Mouse (Mus musculus): ENCODE measurements around the gene Syde2. TPM values are rescaled to one million over a fixed set of nuclear protein-coding genes. Genes with fewer than 3 reads are reported as not detected.

Syde2 gene
- total and polyA plus RNA-seq, 3 experiments, result 7.5 to 15.8 (median 13.8) TPM

DNA sequence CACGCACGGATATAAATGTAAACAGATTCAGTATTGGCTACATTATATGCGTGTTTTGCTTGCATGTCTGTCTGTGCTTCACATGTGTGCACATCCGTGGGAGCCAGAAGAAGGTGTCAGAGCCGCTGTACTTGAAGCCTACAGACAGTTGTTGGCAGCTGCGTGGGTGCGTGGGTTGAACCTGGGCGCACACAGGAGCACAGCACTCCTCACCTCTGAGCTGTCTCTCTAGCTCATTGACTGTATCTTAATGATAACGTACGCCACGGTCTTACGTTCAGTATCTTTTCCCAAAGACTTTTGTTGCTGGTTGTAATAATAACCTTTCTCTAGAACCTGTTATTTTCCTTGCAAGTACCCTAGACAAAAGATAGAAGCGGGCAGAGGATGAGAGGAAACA is 29.3 kb downstream of the Syde2 start:
- 77% methylated on average over 13 of the region's 13 CpGs for WGBS
- no peak for TF ChIP-seq CTCF (IDR thresholded peaks at IDR 0.05)
- no peak overlapping the region for H3K9ac ChIP-seq (ENCODE audit: low read depth, low read length)
- H3K27ac ChIP-seq, result no peak overlapping the region
- intact Hi-C loops (cut with DNase I), result no loop called here
- no peak overlapping the region for H3K4me3 ChIP-seq
- no peaks in the 10 kb centered on the region for H3K4me1 ChIP-seq (ENCODE audit: control insufficient read depth, insufficient read depth, low read length)
- peaks cover 2% of the 10 kb centered on the region; the same call in 1 of the 2 replicates for H3K79me2 ChIP-seq (replicated peaks; ENCODE audit: control insufficient read depth, insufficient read depth, low read length)
- no peak for DNase-seq
- no peaks in the 10 kb centered on the region for H3K27me3 ChIP-seq (ENCODE audit: control insufficient read depth, insufficient read depth, low read length)
- 0 out of 2 replicates have a peak, but pooled peaks cover 1% of the 10 kb centered on the region for H3K36me3 ChIP-seq (ENCODE audit: control insufficient read depth, insufficient read depth, low read length)

DNA sequence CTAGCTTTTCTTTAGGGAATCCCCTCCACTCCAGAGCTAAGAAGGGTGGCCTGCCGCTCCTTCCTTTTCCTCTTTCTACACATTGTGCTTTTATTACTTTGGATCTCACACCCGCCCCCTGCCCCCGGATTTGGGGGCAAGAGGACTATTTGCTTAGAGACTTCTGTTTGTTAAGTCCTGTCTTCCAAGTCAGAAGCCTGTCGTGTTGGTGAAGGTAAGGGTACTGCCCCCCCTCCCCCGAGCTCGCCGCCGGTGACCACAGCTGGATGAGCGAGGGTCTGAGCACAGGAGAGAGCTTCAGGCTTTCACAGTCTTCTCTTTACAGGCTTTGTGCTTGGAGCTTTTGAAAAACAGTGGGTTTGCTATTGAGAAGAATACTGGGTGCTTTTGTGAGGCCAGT is 29.9 kb downstream of the Syde2 start:
- Histone ChIP-seq H3K27ac (no peak overlapping the region), H3K27me3 (ENCODE audit: control insufficient read depth, insufficient read depth, low read length) (no peaks in the 10 kb centered on the region), H3K4me1 (ENCODE audit: control insufficient read depth, insufficient read depth, low read length) (no peaks in the 10 kb centered on the region), H3K4me3 (no peak overlapping the region), H3K79me2 (replicated peaks; ENCODE audit: control insufficient read depth, insufficient read depth, low read length) (peaks cover 2% of the 10 kb centered on the region; the same call in 1 of the 2 replicates), H3K36me3 (ENCODE audit: control insufficient read depth, insufficient read depth, low read length) (0 out of 2 replicates have a peak, but pooled peaks cover 1% of the 10 kb centered on the region), H3K9ac (ENCODE audit: low read depth, low read length) (no peak overlapping the region)
- TF ChIP-seq CTCF (IDR thresholded peaks at IDR 0.05) (no peak), EP300 (IDR thresholded peaks at IDR 0.05; ENCODE audit: insufficient read depth, low read depth, low read length) (no peak), POLR2A (IDR thresholded peaks at IDR 0.05; ENCODE audit: insufficient read depth, low read depth, low read length) (no peak)
- intact Hi-C loops (cut with DNase I), result no loop called here
- DNase-seq, result no peak
- WGBS, result 85% methylated on average over 9 of the region's 9 CpGs

DNA sequence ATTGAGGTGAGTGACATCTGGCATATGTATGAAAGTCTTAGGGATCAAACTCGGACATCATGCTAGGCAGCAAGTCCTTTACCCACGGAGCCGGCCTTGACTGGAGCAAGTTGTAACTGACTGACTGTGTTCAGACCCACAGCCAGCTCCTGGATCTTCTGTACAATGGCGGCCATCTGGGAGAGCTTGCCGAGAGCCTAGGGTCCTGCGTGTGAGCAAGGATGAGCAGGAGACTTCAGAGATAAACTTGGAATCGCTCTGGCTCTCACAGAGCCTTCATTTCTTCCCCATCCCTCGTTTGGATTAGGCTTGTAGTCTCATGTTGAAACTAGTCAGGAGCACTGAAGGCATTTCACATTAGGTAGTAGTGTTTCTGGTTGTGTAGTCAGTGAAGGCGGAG is 34.6 kb downstream of the Syde2 start:
- Histone ChIP-seq H3K4me3 (no peak overlapping the region), H3K9ac (ENCODE audit: low read depth, low read length) (no peak overlapping the region), H3K36me3 (ENCODE audit: control insufficient read depth, insufficient read depth, low read length) (no peaks in the 10 kb centered on the region), H3K4me1 (ENCODE audit: control insufficient read depth, insufficient read depth, low read length) (no peaks in the 10 kb centered on the region), H3K27me3 (ENCODE audit: control insufficient read depth, insufficient read depth, low read length) (no peaks in the 10 kb centered on the region), H3K27ac (no peak overlapping the region), H3K79me2 (replicated peaks; ENCODE audit: control insufficient read depth, insufficient read depth, low read length) (no peaks in the 10 kb centered on the region)
- intact Hi-C loops (cut with DNase I), result no loop called here
- 87% methylated on average over 9 of the region's 9 CpGs for WGBS
- TF ChIP-seq CTCF (IDR thresholded peaks at IDR 0.05), result no peak
- TF ChIP-seq POLR2A (IDR thresholded peaks at IDR 0.05; ENCODE audit: insufficient read depth, low read depth, low read length), result no peak
- no peak for TF ChIP-seq EP300 (IDR thresholded peaks at IDR 0.05; ENCODE audit: insufficient read depth, low read depth, low read length)
- no peak for DNase-seq

DNA sequence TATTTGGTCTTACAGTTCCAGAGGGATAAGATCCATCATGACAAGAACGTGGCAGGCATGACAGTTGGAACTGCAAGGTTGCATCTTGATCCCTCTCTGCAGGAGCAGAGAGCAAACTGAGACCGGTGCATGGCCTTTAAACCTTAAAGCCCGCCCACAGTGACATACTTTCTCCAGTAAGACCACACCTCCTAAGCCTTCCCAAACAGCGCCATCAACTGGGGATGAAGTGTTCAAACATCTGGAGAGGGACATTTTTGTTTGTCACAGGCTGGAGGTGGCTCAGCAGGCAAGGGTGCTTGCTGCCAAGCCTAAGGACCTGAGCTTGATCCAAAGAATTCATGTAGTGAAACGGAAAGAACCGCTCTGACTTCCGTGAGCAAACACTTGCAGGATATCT is 37.1 kb downstream of the Syde2 start:
- WGBS, result 69% methylated on average over 7 of the region's 7 CpGs
- no peak for DNase-seq
- Histone ChIP-seq H3K9ac (ENCODE audit: low read depth, low read length) (no peak overlapping the region), H3K27me3 (ENCODE audit: control insufficient read depth, insufficient read depth, low read length) (no peaks in the 10 kb centered on the region), H3K36me3 (ENCODE audit: control insufficient read depth, insufficient read depth, low read length) (no peaks in the 10 kb centered on the region), H3K4me3 (no peak overlapping the region), H3K27ac (no peak overlapping the region), H3K4me1 (ENCODE audit: control insufficient read depth, insufficient read depth, low read length) (no peaks in the 10 kb centered on the region), H3K79me2 (replicated peaks; ENCODE audit: control insufficient read depth, insufficient read depth, low read length) (no peaks in the 10 kb centered on the region)
- intact Hi-C loops (cut with DNase I), result no loop called here
- TF ChIP-seq CTCF (IDR thresholded peaks at IDR 0.05) (0 out of 2 replicates have a peak, but pooled peaks have one; percentile 11), POLR2A (IDR thresholded peaks at IDR 0.05; ENCODE audit: insufficient read depth, low read depth, low read length) (no peak)

DNA sequence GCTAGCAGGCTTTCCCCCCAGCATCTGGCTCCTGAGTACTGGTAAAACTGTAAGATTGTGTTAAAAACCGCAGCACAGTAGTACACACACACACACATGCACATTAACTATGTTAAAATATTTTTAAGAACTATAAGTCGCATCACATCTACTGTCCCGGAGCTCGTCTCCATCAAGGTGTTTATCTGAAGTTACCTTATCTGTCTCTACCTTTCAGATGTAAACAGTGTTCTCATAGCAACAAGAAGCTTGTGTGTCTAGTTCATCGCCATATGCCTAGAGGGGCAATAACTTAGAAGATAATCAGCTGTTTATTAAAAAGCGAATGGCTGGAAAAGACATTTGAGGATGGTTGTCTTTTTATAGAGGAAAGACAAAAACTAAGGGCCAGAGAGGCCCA is 37.8 kb downstream of the Syde2 start:
- Histone ChIP-seq H3K79me2 (replicated peaks; ENCODE audit: control insufficient read depth, insufficient read depth, low read length) (no peaks in the 10 kb centered on the region), H3K4me1 (ENCODE audit: control insufficient read depth, insufficient read depth, low read length) (peaks cover 2% of the 10 kb centered on the region; the same call in 1 of the 2 replicates), H3K27ac (no peak overlapping the region), H3K4me3 (no peak overlapping the region), H3K36me3 (ENCODE audit: control insufficient read depth, insufficient read depth, low read length) (no peaks in the 10 kb centered on the region), H3K9ac (ENCODE audit: low read depth, low read length) (no peak overlapping the region), H3K27me3 (ENCODE audit: control insufficient read depth, insufficient read depth, low read length) (no peaks in the 10 kb centered on the region)
- no peak for DNase-seq
- 93% methylated on average over 6 of the region's 6 CpGs for WGBS
- intact Hi-C loops (cut with DNase I), result no loop called here
- TF ChIP-seq POLR2A (IDR thresholded peaks at IDR 0.05; ENCODE audit: insufficient read depth, low read depth, low read length) (no peak), EP300 (IDR thresholded peaks at IDR 0.05; ENCODE audit: insufficient read depth, low read depth, low read length) (no peak), CTCF (IDR thresholded peaks at IDR 0.05) (no peak)

DNA sequence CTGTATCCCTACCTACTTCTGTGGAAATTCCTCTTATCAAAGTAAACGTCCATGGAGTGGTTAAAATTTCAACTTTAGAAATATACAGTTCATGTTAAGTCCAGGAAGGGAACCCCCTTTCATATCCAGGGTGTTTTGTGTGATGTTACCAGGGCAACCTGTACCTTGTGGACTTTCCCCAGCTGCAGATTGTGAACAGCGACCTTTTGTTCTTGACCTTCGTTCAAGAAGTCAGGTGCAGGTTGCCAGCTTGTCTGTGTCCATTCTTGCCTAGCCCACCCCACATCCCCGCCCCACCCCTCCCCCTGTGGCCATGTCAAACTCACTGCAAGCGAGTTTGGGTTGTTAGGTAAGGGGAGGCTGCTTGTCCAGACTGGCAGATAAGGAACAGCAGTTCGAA is 39.4 kb downstream of the Syde2 start:
- H3K9ac ChIP-seq (ENCODE audit: low read depth, low read length), result no peak overlapping the region
- intact Hi-C loops (cut with DNase I), result no loop called here
- TF ChIP-seq CTCF (IDR thresholded peaks at IDR 0.05), result no peak
- TF ChIP-seq EP300 (IDR thresholded peaks at IDR 0.05; ENCODE audit: insufficient read depth, low read depth, low read length), result no peak
- no peak for TF ChIP-seq POLR2A (IDR thresholded peaks at IDR 0.05; ENCODE audit: insufficient read depth, low read depth, low read length)
- no peaks in the 10 kb centered on the region for H3K79me2 ChIP-seq (replicated peaks; ENCODE audit: control insufficient read depth, insufficient read depth, low read length)
- H3K27ac ChIP-seq, result no peak overlapping the region
- 33% methylated on average over 6 of the region's 6 CpGs for WGBS
- peaks cover 2% of the 10 kb centered on the region; the same call in 1 of the 2 replicates for H3K4me1 ChIP-seq (ENCODE audit: control insufficient read depth, insufficient read depth, low read length)
- H3K27me3 ChIP-seq (ENCODE audit: control insufficient read depth, insufficient read depth, low read length), result no peaks in the 10 kb centered on the region
- H3K4me3 ChIP-seq, result no peak overlapping the region
- DNase-seq, result no peak
- no peaks in the 10 kb centered on the region for H3K36me3 ChIP-seq (ENCODE audit: control insufficient read depth, insufficient read depth, low read length)
